Mouse (Mus musculus): ENCODE data around the gene Eml2. TPM values are rescaled to one million over a fixed set of nuclear protein-coding genes. Genes with fewer than 3 reads are reported as not detected.

The Eml2 gene
- total and polyA plus RNA-seq, 2 experiments from 2014 or later: 26.8 to 58.9 TPM

- under 1% methylated on average over 23 of the region's 27 CpGs for WGBS
Measured at GRCm38 (mm10) chr7:19180862-19181429, 4.7 kb downstream of the Eml2 start.

GRCm38 (mm10) chr7:19184250-19184649 lies 8.0 kb downstream of the Eml2 start:
- Histone ChIP-seq H3K27ac (ENCODE audit: low read depth) (peak overlapping the region; percentile 69), H3K36me3 (replicated peaks; ENCODE audit: control insufficient read depth, insufficient read depth, low read length) (no peaks in the 10 kb centered on the region; the same call in none of the 2 replicates), H3K4me3 (ENCODE audit: low read depth, low read length) (no peak overlapping the region), H3K4me1 (ENCODE audit: control insufficient read depth, insufficient read depth) (peaks cover 24% of the 10 kb centered on the region), H3K27me3 (ENCODE audit: control insufficient read depth, insufficient read depth, low read length) (peaks cover 8% of the 10 kb centered on the region; the same call in 1 of the 2 replicates), H3K4me2 (ENCODE audit: low read depth, low read length) (no peak overlapping the region), H3K9me3 (replicated peaks; ENCODE audit: control insufficient read depth, low read length) (no peaks in the 10 kb centered on the region), H3K9ac (replicated peaks; ENCODE audit: low read depth, low read length) (no peak overlapping the region)
- ATAC-seq (ENCODE audit: insufficient read depth, low read depth): no peak
- TF ChIP-seq CTCF (IDR thresholded peaks at IDR 0.05; ENCODE audit: low read depth) (no peak), EP300 (IDR thresholded peaks at IDR 0.05; ENCODE audit: low read depth) (no peak)
- DNase-seq (ENCODE audit: low spot score): no peak
- 55% methylated on average over 2 of the region's 2 CpGs for WGBS

More at GRCm38 (mm10) chr7:19180862-19181429, 4.7 kb downstream of the Eml2 start:
- H3K9ac ChIP-seq (replicated peaks; ENCODE audit: low read depth, low read length): peak overlapping the region; percentile 73
- DNase-seq (ENCODE audit: low spot score) (no peak), ATAC-seq (ENCODE audit: insufficient read depth, low read depth) (peak; percentile 64)
- TF ChIP-seq CTCF (IDR thresholded peaks at IDR 0.05; ENCODE audit: low read depth) (no peak), EP300 (IDR thresholded peaks at IDR 0.05; ENCODE audit: low read depth) (no peak)
- peaks cover 24% of the 10 kb centered on the region for H3K4me1 ChIP-seq (ENCODE audit: control insufficient read depth, insufficient read depth)
- no peaks in the 10 kb centered on the region for H3K9me3 ChIP-seq (replicated peaks; ENCODE audit: control insufficient read depth, low read length)
- peaks cover 36% of the 10 kb centered on the region for H3K27me3 ChIP-seq (ENCODE audit: control insufficient read depth, insufficient read depth, low read length)
- peak overlapping the region; percentile 77 for H3K4me3 ChIP-seq (ENCODE audit: low read depth, low read length)
- H3K27ac ChIP-seq (ENCODE audit: low read depth): peak overlapping the region; percentile 54
- H3K36me3 ChIP-seq (replicated peaks; ENCODE audit: control insufficient read depth, insufficient read depth, low read length): no peaks in the 10 kb centered on the region
- peak overlapping the region; percentile 87 for H3K4me2 ChIP-seq (ENCODE audit: low read depth, low read length)

GRCm38 (mm10) chr7:19184758-19185157 lies 8.5 kb downstream of the Eml2 start:
- DNase-seq (ENCODE audit: low spot score) (peak; percentile 49), ATAC-seq (ENCODE audit: insufficient read depth, low read depth) (peak; percentile 55)
- H3K4me2 ChIP-seq (ENCODE audit: low read depth, low read length): no peak overlapping the region
- no peaks in the 10 kb centered on the region for H3K9me3 ChIP-seq (replicated peaks; ENCODE audit: control insufficient read depth, low read length)
- H3K9ac ChIP-seq (replicated peaks; ENCODE audit: low read depth, low read length): no peak overlapping the region
- peak overlapping the region; percentile 69 for H3K27ac ChIP-seq (ENCODE audit: low read depth)
- no peak for TF ChIP-seq CTCF (IDR thresholded peaks at IDR 0.05; ENCODE audit: low read depth)
- TF ChIP-seq EP300 (IDR thresholded peaks at IDR 0.05; ENCODE audit: low read depth): 0 out of 2 replicates have a peak, but pooled peaks have one; percentile 30
- WGBS: 27% methylated on average over 6 of the region's 6 CpGs
- H3K36me3 ChIP-seq (replicated peaks; ENCODE audit: control insufficient read depth, insufficient read depth, low read length): no peaks in the 10 kb centered on the region; the same call in none of the 2 replicates
- H3K4me1 ChIP-seq (ENCODE audit: control insufficient read depth, insufficient read depth): peaks cover 20% of the 10 kb centered on the region
- H3K27me3 ChIP-seq (ENCODE audit: control insufficient read depth, insufficient read depth, low read length): peaks cover 3% of the 10 kb centered on the region; the same call in 1 of the 2 replicates
- no peak overlapping the region for H3K4me3 ChIP-seq (ENCODE audit: low read depth, low read length)

GRCm38 (mm10) chr7:19194676-19195075 lies 18.5 kb downstream of the Eml2 start:
- WGBS: 93% methylated on average over 4 of the region's 4 CpGs
- Histone ChIP-seq H3K4me3 (ENCODE audit: low read depth, low read length) (no peak overlapping the region), H3K9ac (replicated peaks; ENCODE audit: low read depth, low read length) (no peak overlapping the region), H3K27me3 (ENCODE audit: control insufficient read depth, insufficient read depth, low read length) (no peaks in the 10 kb centered on the region), H3K36me3 (replicated peaks; ENCODE audit: control insufficient read depth, insufficient read depth, low read length) (peaks cover 58% of the 10 kb centered on the region), H3K4me1 (ENCODE audit: control insufficient read depth, insufficient read depth) (no peaks in the 10 kb centered on the region), H3K9me3 (replicated peaks; ENCODE audit: control insufficient read depth, low read length) (no peaks in the 10 kb centered on the region), H3K27ac (ENCODE audit: low read depth) (no peak overlapping the region), H3K4me2 (ENCODE audit: low read depth, low read length) (no peak overlapping the region)
- TF ChIP-seq EP300 (IDR thresholded peaks at IDR 0.05; ENCODE audit: low read depth) (no peak), CTCF (IDR thresholded peaks at IDR 0.05; ENCODE audit: low read depth) (no peak)
- ATAC-seq (ENCODE audit: insufficient read depth, low read depth): no peak
- no peak for DNase-seq (ENCODE audit: low spot score)

- Histone ChIP-seq H3K27ac (ENCODE audit: low read depth) (no peak overlapping the region), H3K4me1 (ENCODE audit: control insufficient read depth, insufficient read depth) (no peaks in the 10 kb centered on the region), H3K4me2 (ENCODE audit: low read depth, low read length) (no peak overlapping the region), H3K9me3 (replicated peaks; ENCODE audit: control insufficient read depth, low read length) (no peaks in the 10 kb centered on the region), H3K9ac (replicated peaks; ENCODE audit: low read depth, low read length) (no peak overlapping the region), H3K27me3 (ENCODE audit: control insufficient read depth, insufficient read depth, low read length) (no peaks in the 10 kb centered on the region), H3K4me3 (ENCODE audit: low read depth, low read length) (no peak overlapping the region), H3K36me3 (replicated peaks; ENCODE audit: control insufficient read depth, insufficient read depth, low read length) (peaks cover 54% of the 10 kb centered on the region)
- TF ChIP-seq EP300 (IDR thresholded peaks at IDR 0.05; ENCODE audit: low read depth): no peak
- TF ChIP-seq CTCF (IDR thresholded peaks at IDR 0.05; ENCODE audit: low read depth): peak; percentile 52
- DNase-seq (ENCODE audit: low spot score) (no peak), ATAC-seq (ENCODE audit: insufficient read depth, low read depth) (no peak)
- WGBS: 54% methylated on average over 6 of the region's 6 CpGs
Measured at GRCm38 (mm10) chr7:19196676-19197075, 20.5 kb downstream of the Eml2 start.

GRCm38 (mm10) chr7:19197985-19198384 lies 21.8 kb downstream of the Eml2 start:
- DNase-seq (ENCODE audit: low spot score) (no peak), ATAC-seq (ENCODE audit: insufficient read depth, low read depth) (no peak)
- Histone ChIP-seq H3K4me2 (ENCODE audit: low read depth, low read length) (no peak overlapping the region), H3K9ac (replicated peaks; ENCODE audit: low read depth, low read length) (no peak overlapping the region), H3K27me3 (ENCODE audit: control insufficient read depth, insufficient read depth, low read length) (no peaks in the 10 kb centered on the region), H3K9me3 (replicated peaks; ENCODE audit: control insufficient read depth, low read length) (no peaks in the 10 kb centered on the region), H3K36me3 (replicated peaks; ENCODE audit: control insufficient read depth, insufficient read depth, low read length) (peaks cover 47% of the 10 kb centered on the region), H3K27ac (ENCODE audit: low read depth) (no peak overlapping the region), H3K4me3 (ENCODE audit: low read depth, low read length) (no peak overlapping the region), H3K4me1 (ENCODE audit: control insufficient read depth, insufficient read depth) (no peaks in the 10 kb centered on the region)
- 37% methylated on average over 2 of the region's 2 CpGs for WGBS
- TF ChIP-seq EP300 (IDR thresholded peaks at IDR 0.05; ENCODE audit: low read depth): no peak
- TF ChIP-seq CTCF (IDR thresholded peaks at IDR 0.05; ENCODE audit: low read depth): peak; percentile 41

Measured in heart, postnatal 0 days (tissue).